Mouse (Mus musculus): ENCODE results near the gene Shkbp1. TPM values are rescaled to one million over a fixed set of nuclear protein-coding genes. Genes with fewer than 3 reads are reported as not detected.

Shkbp1 gene
- polyA plus RNA-seq, 1 experiment: 18.4 TPM

GRCm38 (mm10) chr7:27357595-27357978 lies 1.8 kb upstream of the Shkbp1 start:
- H3K4me2 ChIP-seq (ENCODE audit: low read depth): no peak overlapping the region
- no peak overlapping the region for H3K4me3 ChIP-seq

GRCm38 (mm10) chr7:27356861-27357594 lies 1.2 kb upstream of the Shkbp1 start, which contains the start of gene Gm20479:
Gm20479 (minus strand) TSS chr7:27357419.
- H3K4me2 ChIP-seq (ENCODE audit: low read depth): peak within 1 kb of the TSS; percentile 28
- TF ChIP-seq POLR2A (IDR thresholded peaks at IDR 0.05; ENCODE audit: insufficient read length, low read depth): no peak
- no peak for TF ChIP-seq POLR2AphosphoS2 (IDR thresholded peaks at IDR 0.05; ENCODE audit: insufficient read length, low read depth)
- TF ChIP-seq MYOG (IDR thresholded peaks at IDR 0.05; ENCODE audit: control insufficient read depth in 1 of 3, insufficient read depth in 1 of 3, insufficient read length in 2 of 3, low read depth in 2 of 3): no peak
- TF ChIP-seq MYOD1 (IDR thresholded peaks at IDR 0.05; ENCODE audit: control insufficient read depth in 1 of 3, insufficient read length in 2 of 3, low read depth in 2 of 3): no peak
- H3ac ChIP-seq (ENCODE audit: control insufficient read depth, insufficient read length): no peak within 1 kb of the TSS
- H3K27me3 ChIP-seq (ENCODE audit: control insufficient read depth, insufficient read depth, insufficient read length): no peaks in the 10 kb centered on the region
- H3K36me3 ChIP-seq (ENCODE audit: control insufficient read depth, insufficient read depth): no peaks in the 10 kb centered on the region
- peak within 1 kb of the TSS; percentile 58 for H3K4me3 ChIP-seq
- H3K79me2 ChIP-seq (ENCODE audit: control insufficient read depth, insufficient read depth): no peaks in the 10 kb centered on the region

More at GRCm38 (mm10) chr7:27357595-27357978, 1.8 kb upstream of the Shkbp1 start:
- H3K27me3 ChIP-seq (ENCODE audit: control insufficient read depth, insufficient read depth, insufficient read length): no peaks in the 10 kb centered on the region
- H3K79me2 ChIP-seq (ENCODE audit: control insufficient read depth, insufficient read depth): no peaks in the 10 kb centered on the region
- no peak for TF ChIP-seq E2F4 (IDR thresholded peaks at IDR 0.05; ENCODE audit: insufficient read depth)
- TF ChIP-seq SRF (IDR thresholded peaks at IDR 0.05; ENCODE audit: control insufficient read depth, insufficient read length, low read depth): no peak
- no peak for TF ChIP-seq POLR2A (IDR thresholded peaks at IDR 0.05; ENCODE audit: insufficient read length, low read depth)
- TF ChIP-seq TCF12 (IDR thresholded peaks at IDR 0.05; ENCODE audit: insufficient read depth, poor library complexity, severe bottlenecking): no peak
- no peak for TF ChIP-seq POLR2AphosphoS2 (IDR thresholded peaks at IDR 0.05; ENCODE audit: insufficient read length, low read depth)
- TF ChIP-seq MAX (IDR thresholded peaks at IDR 0.05; ENCODE audit: low read depth): no peak
- no peak for TF ChIP-seq TCF3 (IDR thresholded peaks at IDR 0.05; ENCODE audit: insufficient read length, low read depth)
- no peak for TF ChIP-seq MYOD1 (IDR thresholded peaks at IDR 0.05; ENCODE audit: control insufficient read depth in 1 of 3, insufficient read length in 2 of 3, low read depth in 2 of 3)
- no peak for TF ChIP-seq MYOG (IDR thresholded peaks at IDR 0.05; ENCODE audit: control insufficient read depth in 1 of 3, insufficient read depth in 1 of 3, insufficient read length in 2 of 3, low read depth in 2 of 3)
- no peaks in the 10 kb centered on the region for H3K36me3 ChIP-seq (ENCODE audit: control insufficient read depth, insufficient read depth)
- no peak overlapping the region for H3ac ChIP-seq (ENCODE audit: control insufficient read depth, insufficient read length)

GRCm38 (mm10) chr7:27356248-27356647 lies 429 bp upstream of the Shkbp1 start:
- H3K4me3 ChIP-seq: peak overlapping the region; percentile 58
- H3K27me3 ChIP-seq (ENCODE audit: control insufficient read depth, insufficient read depth, insufficient read length): no peaks in the 10 kb centered on the region
- H3K36me3 ChIP-seq (ENCODE audit: control insufficient read depth, insufficient read depth): no peaks in the 10 kb centered on the region
- peak overlapping the region; percentile 28 for H3K4me2 ChIP-seq (ENCODE audit: low read depth)
- no peak overlapping the region for H3ac ChIP-seq (ENCODE audit: control insufficient read depth, insufficient read length)
- TF ChIP-seq E2F4 (IDR thresholded peaks at IDR 0.05; ENCODE audit: insufficient read depth): no peak
- no peak for TF ChIP-seq POLR2A (IDR thresholded peaks at IDR 0.05; ENCODE audit: insufficient read length, low read depth)
- TF ChIP-seq USF1 (IDR thresholded peaks at IDR 0.05; ENCODE audit: low read depth): no peak
- TF ChIP-seq POLR2AphosphoS2 (IDR thresholded peaks at IDR 0.05; ENCODE audit: insufficient read length, low read depth): no peak
- no peak for TF ChIP-seq CEBPB (IDR thresholded peaks at IDR 0.05; ENCODE audit: insufficient read depth, poor library complexity, severe bottlenecking)
- TF ChIP-seq REST (IDR thresholded peaks at IDR 0.05; ENCODE audit: insufficient read depth, insufficient read length): no peak
- no peak for TF ChIP-seq TCF12 (IDR thresholded peaks at IDR 0.05; ENCODE audit: insufficient read depth, poor library complexity, severe bottlenecking)
- TF ChIP-seq TCF3 (IDR thresholded peaks at IDR 0.05; ENCODE audit: insufficient read length, low read depth): no peak
- TF ChIP-seq SRF (IDR thresholded peaks at IDR 0.05; ENCODE audit: control insufficient read depth, insufficient read length, low read depth): no peak
- no peak for TF ChIP-seq MAX (IDR thresholded peaks at IDR 0.05; ENCODE audit: low read depth)
- TF ChIP-seq MYOG (IDR thresholded peaks at IDR 0.05; ENCODE audit: control insufficient read depth in 1 of 3, insufficient read depth in 1 of 3, insufficient read length in 2 of 3, low read depth in 2 of 3): no peak
- no peak for TF ChIP-seq MYOD1 (IDR thresholded peaks at IDR 0.05; ENCODE audit: control insufficient read depth in 1 of 3, insufficient read length in 2 of 3, low read depth in 2 of 3)
- no peaks in the 10 kb centered on the region for H3K79me2 ChIP-seq (ENCODE audit: control insufficient read depth, insufficient read depth)

GRCm38 (mm10) chr7:27355261-27355660 lies 558 bp downstream of the Shkbp1 start:
- H3K4me3 ChIP-seq: peak overlapping the region; percentile 58
- no peaks in the 10 kb centered on the region for H3K79me2 ChIP-seq (ENCODE audit: control insufficient read depth, insufficient read depth)
- no peaks in the 10 kb centered on the region for H3K27me3 ChIP-seq (ENCODE audit: control insufficient read depth, insufficient read depth, insufficient read length)
- peak overlapping the region; percentile 88 for H3K4me2 ChIP-seq (ENCODE audit: low read depth)
- TF ChIP-seq REST (IDR thresholded peaks at IDR 0.05; ENCODE audit: insufficient read depth, insufficient read length): no peak
- TF ChIP-seq USF1 (IDR thresholded peaks at IDR 0.05; ENCODE audit: low read depth): no peak
- TF ChIP-seq POLR2AphosphoS2 (IDR thresholded peaks at IDR 0.05; ENCODE audit: insufficient read length, low read depth): no peak
- TF ChIP-seq TCF3 (IDR thresholded peaks at IDR 0.05; ENCODE audit: insufficient read length, low read depth): no peak
- no peak for TF ChIP-seq E2F4 (IDR thresholded peaks at IDR 0.05; ENCODE audit: insufficient read depth)
- TF ChIP-seq POLR2A (IDR thresholded peaks at IDR 0.05; ENCODE audit: insufficient read length, low read depth): no peak
- TF ChIP-seq MYOD1 (IDR thresholded peaks at IDR 0.05; ENCODE audit: control insufficient read depth in 1 of 3, insufficient read length in 2 of 3, low read depth in 2 of 3): no peak
- no peak for TF ChIP-seq SRF (IDR thresholded peaks at IDR 0.05; ENCODE audit: control insufficient read depth, insufficient read length, low read depth)
- no peak for TF ChIP-seq CEBPB (IDR thresholded peaks at IDR 0.05; ENCODE audit: insufficient read depth, poor library complexity, severe bottlenecking)
- TF ChIP-seq MAX (IDR thresholded peaks at IDR 0.05; ENCODE audit: low read depth): no peak
- no peak for TF ChIP-seq TCF12 (IDR thresholded peaks at IDR 0.05; ENCODE audit: insufficient read depth, poor library complexity, severe bottlenecking)
- no peak for TF ChIP-seq MYOG (IDR thresholded peaks at IDR 0.05; ENCODE audit: control insufficient read depth in 1 of 3, insufficient read depth in 1 of 3, insufficient read length in 2 of 3, low read depth in 2 of 3)
- peaks cover 3% of the 10 kb centered on the region for H3K36me3 ChIP-seq (ENCODE audit: control insufficient read depth, insufficient read depth)
- no peak overlapping the region for H3ac ChIP-seq (ENCODE audit: control insufficient read depth, insufficient read length)
